Mouse (Mus musculus): ENCODE measurements around the gene Palm.
A peak's percentile ranks its signal among the peaks of the same experiment; 100 is the strongest.

Gene Palm

GRCm38 (mm10) chr10:79856704-79857451 lies 63.5 kb downstream of the Palm start:
- DNase-seq = no peak

- DNase-seq = peak; percentile 90
Observed at GRCm38 (mm10) chr10:79857452-79857811, 64.1 kb downstream of the Palm start.

GRCm38 (mm10) chr10:79857894-79858293 lies 64.5 kb downstream of the Palm start:
- DNase-seq = no peak

GRCm38 (mm10) chr10:79858416-79859074 lies 65.2 kb downstream of the Palm start:
- peak; percentile 90 for DNase-seq

GRCm38 (mm10) chr10:79859116-79859515 lies 65.7 kb downstream of the Palm start:
- no peak for DNase-seq

GRCm38 (mm10) chr10:79860079-79860911 lies 66.9 kb downstream of the Palm start:
- no peak for DNase-seq

GRCm38 (mm10) chr10:79861230-79862048 lies 68.1 kb downstream of the Palm start:
- DNase-seq = no peak

- DNase-seq = no peak
Observed at GRCm38 (mm10) chr10:79862049-79862788, 68.8 kb downstream of the Palm start.

GRCm38 (mm10) chr10:79862925-79863324 lies 69.6 kb downstream of the Palm start:
- DNase-seq = no peak

GRCm38 (mm10) chr10:79864351-79865188 lies 71.2 kb downstream of the Palm start:
- DNase-seq = no peak

GRCm38 (mm10) chr10:79865189-79865601 lies 71.8 kb downstream of the Palm start:
- DNase-seq = no peak

GRCm38 (mm10) chr10:79865801-79866295 lies 72.5 kb downstream of the Palm start:
- DNase-seq = no peak

- DNase-seq = no peak
Observed at GRCm38 (mm10) chr10:79866601-79867000, 73.2 kb downstream of the Palm start.

Measured in lung, postnatal 10 days (tissue).